Mouse (Mus musculus) splenic B cell, adult 2 months (primary cell): ENCODE measurements around the gene Gm37419.
A peak's percentile ranks its signal among the peaks of the same experiment; 100 is the strongest.

Experiments
- DNase-seq: peaks from one replicate; pipeline ENCODE4 v3.0.0-alpha.2; 2011; ENCODE audit warnings: low read depth, low spot score
- H3K27me3 ChIP-seq: 2 replicates; pipeline ENCODE4 v1.6.1; 2012; ENCODE audit warnings: mild to moderate bottlenecking, low read length, moderate library complexity, mixed read lengths; ENCODE audit not compliant: control insufficient read depth, poor library complexity, insufficient read depth, severe bottlenecking
- H3K36me3 ChIP-seq: 2 replicates; pipeline ENCODE4 v1.6.1; 2012; ENCODE audit warnings: mild to moderate bottlenecking, low read length, moderate library complexity, mixed read lengths; ENCODE audit not compliant: control insufficient read depth, poor library complexity, insufficient read depth, severe bottlenecking

The Gm37419 gene

DNA sequence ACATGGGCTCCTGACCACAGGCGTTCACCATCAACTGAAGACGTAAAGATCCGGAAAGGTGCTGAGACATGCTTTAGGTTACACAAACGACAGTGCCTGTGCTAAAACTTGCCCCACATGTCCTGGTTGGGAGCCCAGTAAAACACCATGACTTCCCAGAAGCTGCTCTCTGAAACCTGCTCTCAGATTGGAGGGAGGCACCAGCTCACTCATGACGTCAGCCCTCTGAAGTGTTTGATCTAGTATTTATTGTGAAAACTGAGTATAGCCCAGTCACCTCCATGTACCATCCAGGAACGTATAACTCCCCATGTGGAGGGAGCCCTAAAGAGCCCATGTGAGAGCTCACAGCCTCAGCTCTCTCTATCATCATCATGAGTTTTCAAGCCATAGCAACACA is 9.6 kb downstream of the Gm37419 start:
- DNase-seq, result no peak
- H3K36me3 ChIP-seq, result no peaks in the 10 kb centered on the region

DNA sequence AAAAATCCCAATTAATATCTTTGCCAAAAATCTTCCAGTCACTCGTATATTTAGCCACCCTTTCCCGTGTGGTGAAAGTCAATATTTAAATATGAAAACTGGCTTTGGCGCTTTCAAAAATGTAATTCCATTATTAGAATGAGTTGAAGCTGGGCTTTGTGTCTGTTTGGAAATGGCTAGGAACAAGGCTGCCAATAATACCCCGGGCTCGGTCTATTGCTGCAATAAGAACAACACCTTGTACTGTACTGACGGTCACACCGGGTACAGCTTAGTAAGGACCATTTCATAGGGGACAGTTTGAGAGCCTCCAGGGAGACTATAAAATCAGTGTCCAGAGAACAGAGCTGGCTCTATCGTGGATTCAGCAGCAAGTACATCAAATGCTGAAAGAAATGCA is 17.6 kb downstream of the Gm37419 start:
- no peak for DNase-seq
- no peaks in the 10 kb centered on the region for H3K36me3 ChIP-seq
- no peaks in the 10 kb centered on the region for H3K27me3 ChIP-seq

More for the DNA sequence above, 9.6 kb downstream of the Gm37419 start:
- H3K27me3 ChIP-seq, result no peaks in the 10 kb centered on the region

DNA sequence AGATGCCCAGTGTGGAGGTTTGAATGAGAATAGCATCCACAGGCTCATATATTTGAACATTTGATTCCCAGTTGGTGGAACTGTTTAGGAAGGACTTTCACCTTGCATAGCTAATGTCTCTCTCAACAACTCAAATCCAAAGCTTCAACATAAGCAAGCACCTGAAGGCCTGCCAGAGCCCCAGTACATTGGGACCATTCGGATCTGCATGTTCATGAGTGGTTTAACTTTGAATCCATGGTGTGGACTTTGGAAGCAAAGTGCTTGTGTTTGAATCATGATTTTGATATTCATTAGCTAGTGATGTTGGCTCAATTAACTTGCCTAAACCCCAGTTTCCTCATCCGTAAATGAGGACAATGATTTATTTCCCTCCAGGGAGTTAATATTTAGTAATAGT is 21.6 kb downstream of the Gm37419 start:
- no peaks in the 10 kb centered on the region for H3K27me3 ChIP-seq
- no peak for DNase-seq
- H3K36me3 ChIP-seq, result no peaks in the 10 kb centered on the region

DNA sequence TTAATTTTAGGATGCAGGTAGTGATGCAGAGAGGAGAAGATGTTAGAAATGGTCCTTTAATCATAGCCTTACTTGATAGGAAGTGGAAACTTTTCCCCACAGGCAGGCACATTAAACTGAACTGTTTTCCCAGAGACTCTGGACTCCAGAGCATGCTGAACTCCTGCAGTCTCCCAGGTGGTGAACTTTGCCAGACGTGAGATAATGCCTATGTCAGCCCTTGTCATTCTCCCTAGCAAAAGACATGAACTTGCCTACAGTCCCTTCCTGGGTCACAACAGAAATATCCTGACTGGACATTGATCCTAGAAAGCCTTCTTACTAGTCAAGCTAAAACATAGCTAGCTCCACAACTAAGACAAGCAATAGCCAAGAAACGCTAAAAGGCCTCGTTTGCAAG is 23.0 kb downstream of the Gm37419 start:
- Histone ChIP-seq H3K36me3 (no peaks in the 10 kb centered on the region), H3K27me3 (no peaks in the 10 kb centered on the region)
- DNase-seq, result no peak

DNA sequence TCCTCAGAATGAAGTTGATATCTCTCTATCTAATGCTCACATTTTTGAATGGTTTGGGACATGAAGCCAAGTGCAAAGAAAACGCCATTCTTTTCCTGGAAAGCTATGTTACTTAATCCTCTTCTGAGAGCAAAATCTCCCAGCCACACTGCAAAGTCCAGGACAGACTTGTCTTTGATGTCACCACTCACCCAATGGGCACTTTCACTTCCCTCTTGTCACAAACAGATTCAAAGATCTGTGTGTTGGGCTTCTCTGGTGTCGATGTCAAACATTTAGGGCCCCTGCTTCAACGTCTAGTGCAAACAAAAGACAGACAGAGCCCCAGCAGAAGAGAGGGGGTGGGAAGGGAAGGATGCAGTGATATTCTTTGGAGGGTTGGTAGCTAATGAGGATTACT is 23.8 kb downstream of the Gm37419 start:
- no peaks in the 10 kb centered on the region for H3K27me3 ChIP-seq
- no peaks in the 10 kb centered on the region for H3K36me3 ChIP-seq
- DNase-seq, result peak; percentile 71

GRCm38 (mm10) chr16:24014378-24014777 is 26.1 kb downstream of the Gm37419 start:
- no peak for DNase-seq
- H3K36me3 ChIP-seq, result no peaks in the 10 kb centered on the region

GRCm38 (mm10) chr16:24016273-24016672 is 28.0 kb downstream of the Gm37419 start:
- no peak for DNase-seq
- no peaks in the 10 kb centered on the region for H3K36me3 ChIP-seq
- H3K27me3 ChIP-seq, result no peaks in the 10 kb centered on the region

More at GRCm38 (mm10) chr16:24014378-24014777, 26.1 kb downstream of the Gm37419 start:
- H3K27me3 ChIP-seq, result no peaks in the 10 kb centered on the region

- Histone ChIP-seq H3K27me3 (no peaks in the 10 kb centered on the region), H3K36me3 (no peaks in the 10 kb centered on the region)
- no peak for DNase-seq
Observed at GRCm38 (mm10) chr16:24016742-24017141, 28.5 kb downstream of the Gm37419 start.

DNA sequence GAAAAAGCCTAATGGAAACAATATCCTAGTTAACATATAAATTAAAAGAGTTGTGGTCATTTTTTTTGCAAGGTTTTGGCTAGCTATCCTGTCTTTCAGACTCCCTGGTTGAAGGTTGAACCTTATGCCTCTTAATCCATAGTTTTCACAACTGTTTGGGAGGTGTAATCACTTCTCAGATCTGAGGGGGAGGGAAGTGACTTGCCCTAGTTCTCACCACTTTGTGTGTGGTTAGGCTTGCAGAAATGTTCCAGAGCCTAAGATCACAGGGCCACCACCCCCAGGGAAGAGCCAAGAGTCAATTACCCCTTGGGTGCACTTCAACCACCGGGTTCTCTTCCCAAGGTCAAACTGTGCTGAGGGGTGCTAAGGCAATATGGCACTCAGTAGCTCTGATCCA is 33.4 kb downstream of the Gm37419 start:
- Histone ChIP-seq H3K36me3 (no peaks in the 10 kb centered on the region), H3K27me3 (no peaks in the 10 kb centered on the region)
- no peak for DNase-seq

GRCm38 (mm10) chr16:24022605-24023004 is 34.3 kb downstream of the Gm37419 start:
- Histone ChIP-seq H3K36me3 (no peaks in the 10 kb centered on the region), H3K27me3 (no peaks in the 10 kb centered on the region)
- DNase-seq, result no peak

- DNase-seq, result no peak
- Histone ChIP-seq H3K27me3 (no peaks in the 10 kb centered on the region), H3K36me3 (no peaks in the 10 kb centered on the region)
Observed at GRCm38 (mm10) chr16:24025442-24025841, 37.2 kb downstream of the Gm37419 start.

GRCm38 (mm10) chr16:24029965-24030672 is 41.8 kb downstream of the Gm37419 start:
- no peaks in the 10 kb centered on the region for H3K27me3 ChIP-seq
- DNase-seq, result no peak
- no peaks in the 10 kb centered on the region for H3K36me3 ChIP-seq

DNA sequence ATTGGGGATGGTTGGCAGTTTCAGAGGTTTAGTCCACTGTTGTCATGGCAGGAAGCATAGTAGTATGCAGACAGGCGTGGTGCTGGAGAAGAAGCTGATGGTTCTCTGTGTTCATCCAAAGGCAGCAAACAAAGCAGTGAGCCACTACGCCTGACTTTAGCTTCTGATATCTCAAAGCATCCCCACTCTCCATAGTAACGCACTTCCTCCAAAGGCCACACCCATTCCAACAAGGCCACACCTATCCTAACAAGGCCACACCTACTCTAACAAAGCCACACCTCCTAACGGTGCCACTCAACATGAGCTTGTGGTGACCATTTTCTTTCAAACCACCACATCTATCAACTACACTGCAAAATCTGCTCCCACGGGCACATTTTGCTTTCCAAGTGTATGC is 45.0 kb downstream of the Gm37419 start:
- DNase-seq, result no peak
- H3K36me3 ChIP-seq, result no peaks in the 10 kb centered on the region
- H3K27me3 ChIP-seq, result no peaks in the 10 kb centered on the region

- Histone ChIP-seq H3K36me3 (no peaks in the 10 kb centered on the region), H3K27me3 (no peaks in the 10 kb centered on the region)
- DNase-seq, result no peak
Observed at GRCm38 (mm10) chr16:24034450-24034849, 46.2 kb downstream of the Gm37419 start.

GRCm38 (mm10) chr16:24035767-24036166 is 47.5 kb downstream of the Gm37419 start:
- Histone ChIP-seq H3K27me3 (no peaks in the 10 kb centered on the region), H3K36me3 (no peaks in the 10 kb centered on the region)
- DNase-seq, result no peak

- Histone ChIP-seq H3K27me3 (no peaks in the 10 kb centered on the region), H3K36me3 (no peaks in the 10 kb centered on the region)
- no peak for DNase-seq
Observed at GRCm38 (mm10) chr16:24036398-24036797, 48.1 kb downstream of the Gm37419 start.
